Mouse (Mus musculus) layer of hippocampus, postnatal 10 days (tissue): ENCODE results near the gene Abat. TPM values are rescaled to one million over a fixed set of nuclear protein-coding genes. Genes with fewer than 3 reads are reported as not detected.
A peak's percentile ranks its signal among the peaks of the same experiment; 100 is the strongest.

Experiments
- DNase-seq, 2 experiments: peaks; one replicate each; pipeline ENCODE4 v3.0.0; 2021; ENCODE audit warnings: low spot score in 2 of 2
- long read RNA-seq: library from polyadenylated mRNA; stranded (forward); transcript quantifications from one replicate; pipeline ENCODE4 v2.0.0, GENCODE M21; 2023
- total RNA-seq, 2 experiments: library from RNA; stranded (reverse); gene quantifications; 2 replicates each; pipeline ENCODE4 v1.2.3; 2021

Gene Abat
- total RNA-seq: 100 to 1,000 TPM; 107 to 117 TPM
- long read RNA-seq, full-length matches to known transcripts: 20 of 43 reads
- long read RNA-seq, partial matches to known transcripts: 21 of 43 reads
- long read RNA-seq, other reads (novel, unspliced or antisense): 2 of 43 reads

- DNase-seq: peak; percentile 91 to 96
These were observed at the start of gene Abat for GRCm38 (mm10) chr16:8513236-8513906. TSS of gene Abat (plus strand) at chr16:8513429.

GRCm38 (mm10) chr16:8470132-8470531 is 43.1 kb upstream of the Abat start:
- no peak for DNase-seq

GRCm38 (mm10) chr16:8470603-8471481 is 42.4 kb upstream of the Abat start, which contains the start of gene Mettl22:
TSS of gene Mettl22 (plus strand) at chr16:8470788.
- peak; percentile 85 to 91 for DNase-seq

GRCm38 (mm10) chr16:8487396-8488005 is 25.7 kb upstream of the Abat start:
- DNase-seq: no peak

GRCm38 (mm10) chr16:8489340-8489739 is 23.9 kb upstream of the Abat start:
- DNase-seq: no peak

GRCm38 (mm10) chr16:8491743-8492490 is 21.3 kb upstream of the Abat start:
- DNase-seq: no peak

- DNase-seq: peak; percentile 72 to 74
These were observed 19.0 kb upstream of the Abat start for GRCm38 (mm10) chr16:8494268-8494667.

GRCm38 (mm10) chr16:8496967-8497366 is 16.3 kb upstream of the Abat start:
- DNase-seq: no peak

GRCm38 (mm10) chr16:8504271-8504670 is 9.0 kb upstream of the Abat start:
- no peak for DNase-seq

- DNase-seq: no peak
These were observed 3.3 kb upstream of the Abat start for GRCm38 (mm10) chr16:8509894-8510293.

GRCm38 (mm10) chr16:8512830-8513229 is 399 bp upstream of the Abat start:
- DNase-seq: no peak

GRCm38 (mm10) chr16:8514180-8514579 is 951 bp downstream of the Abat start:
- DNase-seq: peak; percentile 26 to 27

- DNase-seq: no peak
These were observed 7.3 kb downstream of the Abat start for GRCm38 (mm10) chr16:8520525-8520924.

GRCm38 (mm10) chr16:8521322-8521721 is 8.1 kb downstream of the Abat start:
- no peak for DNase-seq

- peak; percentile 56 to 66 for DNase-seq
These were observed 10.4 kb downstream of the Abat start for GRCm38 (mm10) chr16:8523480-8524144.

GRCm38 (mm10) chr16:8524163-8524847 is 11.1 kb downstream of the Abat start:
- DNase-seq: no peak

GRCm38 (mm10) chr16:8525293-8525692 is 12.1 kb downstream of the Abat start:
- DNase-seq: no peak

GRCm38 (mm10) chr16:8525877-8526276 is 12.6 kb downstream of the Abat start:
- DNase-seq: no peak

GRCm38 (mm10) chr16:8529389-8529788 is 16.2 kb downstream of the Abat start:
- no peak for DNase-seq

GRCm38 (mm10) chr16:8530018-8530417 is 16.8 kb downstream of the Abat start:
- no peak for DNase-seq
